Mouse (Mus musculus): ENCODE data around the gene Gm9195.

Gm9195 gene

DNA sequence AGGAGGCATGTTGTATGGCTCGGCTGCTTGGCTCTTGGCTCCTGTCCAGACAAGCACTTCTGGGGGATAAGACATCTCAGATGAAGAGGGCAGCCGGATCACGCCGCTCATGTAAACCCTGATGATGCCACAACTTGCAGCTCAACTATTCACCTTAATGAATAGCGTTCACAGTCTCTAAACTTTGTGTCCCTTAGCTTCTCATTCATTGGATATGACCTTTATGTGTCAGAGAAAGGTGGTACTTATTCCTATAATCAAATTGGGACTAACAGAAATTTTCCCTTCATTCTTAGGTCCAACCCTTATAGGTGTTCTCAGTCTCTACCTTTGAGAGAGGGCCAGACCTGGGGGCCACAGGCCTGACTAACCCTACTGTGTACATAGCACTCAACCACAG is at the start of gene Gm9195:
Gm9195 (minus strand) TSS at position 101 of the 400 bp plus-strand sequence.
- ATAC-seq (ENCODE audit: insufficient number of reproducible peaks, low FRiP score, low TSS enrichment): no peak

GRCm38 (mm10) chr14:72536392-72537017 is 44.9 kb upstream of the Gm9195 start:
- ATAC-seq (ENCODE audit: insufficient number of reproducible peaks, low FRiP score, low TSS enrichment): no peak

- no peak for ATAC-seq (ENCODE audit: insufficient number of reproducible peaks, low FRiP score, low TSS enrichment)
These were observed 42.2 kb upstream of the Gm9195 start for GRCm38 (mm10) chr14:72533862-72534261.

- ATAC-seq (ENCODE audit: insufficient number of reproducible peaks, low FRiP score, low TSS enrichment): peak; percentile 65; the same call in 1 of the 2 replicates
These were observed 40.6 kb upstream of the Gm9195 start for GRCm38 (mm10) chr14:72532028-72532917.

GRCm38 (mm10) chr14:72527126-72527525 is 35.5 kb upstream of the Gm9195 start:
- ATAC-seq (ENCODE audit: insufficient number of reproducible peaks, low FRiP score, low TSS enrichment): no peak

- ATAC-seq (ENCODE audit: insufficient number of reproducible peaks, low FRiP score, low TSS enrichment): no peak
These were observed 27.9 kb upstream of the Gm9195 start for GRCm38 (mm10) chr14:72519561-72519960.

GRCm38 (mm10) chr14:72518786-72519185 is 27.1 kb upstream of the Gm9195 start:
- no peak for ATAC-seq (ENCODE audit: insufficient number of reproducible peaks, low FRiP score, low TSS enrichment)

- ATAC-seq (ENCODE audit: insufficient number of reproducible peaks, low FRiP score, low TSS enrichment): no peak
These were observed 24.7 kb upstream of the Gm9195 start for GRCm38 (mm10) chr14:72516376-72516775.

DNA sequence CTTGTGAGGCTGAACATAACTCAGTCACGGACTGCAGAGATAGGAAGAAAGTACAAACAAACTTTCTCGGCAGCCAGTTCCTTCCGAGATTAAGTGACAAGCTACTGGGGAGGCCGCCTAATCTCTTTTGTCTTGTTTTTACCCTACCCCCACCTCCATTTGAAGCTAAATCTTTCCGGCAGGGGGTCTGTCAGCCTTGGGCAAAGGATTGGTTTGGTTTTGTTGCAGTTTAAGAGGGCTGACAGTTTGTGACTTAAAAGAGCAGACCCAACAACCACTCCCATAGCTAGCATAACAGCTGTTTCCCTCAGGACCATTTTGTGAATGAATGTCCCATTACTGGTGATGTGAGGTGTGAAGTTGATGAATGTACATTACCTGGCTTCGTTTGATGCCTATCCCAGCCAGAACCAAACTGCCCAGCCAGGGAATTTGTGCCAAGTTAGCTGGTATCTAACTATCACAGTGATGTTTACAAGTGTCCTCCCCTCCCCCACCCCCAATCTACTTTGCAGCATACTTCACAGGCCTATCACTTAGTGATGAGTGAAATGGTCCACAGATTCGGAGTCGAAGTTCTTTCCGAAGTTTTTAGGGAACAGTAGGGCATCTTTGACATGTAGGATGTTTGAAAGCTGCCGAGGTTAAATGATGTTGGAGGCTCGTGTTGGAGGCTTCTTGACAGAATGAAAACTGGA is 15.2 kb upstream of the Gm9195 start:
- no peak for ATAC-seq (ENCODE audit: insufficient number of reproducible peaks, low FRiP score, low TSS enrichment)

DNA sequence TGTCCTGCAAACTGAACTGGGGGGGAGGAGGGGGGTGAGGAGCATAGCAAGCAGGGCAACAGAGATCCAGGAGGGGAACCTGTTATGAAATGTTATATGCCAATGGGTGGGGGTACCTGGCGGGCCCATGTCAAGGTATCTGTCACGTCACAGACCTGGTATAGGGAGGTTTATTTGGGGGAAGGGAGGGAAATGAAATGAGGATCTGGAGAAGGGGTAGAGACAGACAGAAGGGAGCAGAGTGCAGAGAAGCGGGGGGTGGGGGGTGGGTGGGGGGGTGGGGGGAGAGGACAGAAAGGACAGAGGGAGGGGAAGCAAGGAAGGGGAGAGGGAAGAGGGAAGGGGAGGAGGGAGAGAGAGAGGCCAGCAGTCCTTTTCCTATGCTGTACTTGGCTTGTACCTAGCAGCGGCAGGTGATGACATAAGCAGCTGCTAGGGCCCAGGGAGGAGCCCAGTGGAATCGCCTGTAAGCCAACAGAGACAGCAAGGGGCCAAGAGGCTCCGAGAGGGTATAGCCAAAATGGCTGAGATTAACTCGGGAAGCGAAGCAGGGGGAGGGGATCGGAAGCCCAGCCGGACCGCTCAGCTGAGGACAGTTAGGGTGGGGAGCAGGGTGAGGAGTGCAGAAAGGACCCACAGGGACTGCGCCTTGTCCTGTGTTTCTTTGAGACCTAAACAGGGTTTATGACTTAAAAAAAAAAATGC is 14.5 kb upstream of the Gm9195 start:
- no peak for ATAC-seq (ENCODE audit: insufficient number of reproducible peaks, low FRiP score, low TSS enrichment)

DNA sequence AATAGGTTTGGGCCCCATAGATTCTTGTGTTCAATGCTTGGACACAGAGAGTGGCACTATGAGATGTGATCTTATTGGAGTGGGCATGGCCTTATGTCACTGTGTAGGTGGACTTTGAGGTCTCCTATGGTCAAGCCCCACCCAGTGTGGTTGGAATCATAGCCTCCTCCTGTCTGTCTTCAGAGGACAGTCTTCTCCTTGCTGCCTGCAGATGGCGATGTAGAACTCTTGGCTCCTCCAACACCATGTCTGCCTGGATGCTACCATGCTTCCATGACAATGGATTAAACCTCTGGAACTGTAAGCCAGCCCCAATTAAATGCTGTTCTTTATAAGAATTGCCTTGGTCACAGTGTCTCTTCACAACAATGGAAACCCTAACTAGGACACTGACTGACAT is 13.3 kb upstream of the Gm9195 start:
- no peak for ATAC-seq (ENCODE audit: insufficient number of reproducible peaks, low FRiP score, low TSS enrichment)

DNA sequence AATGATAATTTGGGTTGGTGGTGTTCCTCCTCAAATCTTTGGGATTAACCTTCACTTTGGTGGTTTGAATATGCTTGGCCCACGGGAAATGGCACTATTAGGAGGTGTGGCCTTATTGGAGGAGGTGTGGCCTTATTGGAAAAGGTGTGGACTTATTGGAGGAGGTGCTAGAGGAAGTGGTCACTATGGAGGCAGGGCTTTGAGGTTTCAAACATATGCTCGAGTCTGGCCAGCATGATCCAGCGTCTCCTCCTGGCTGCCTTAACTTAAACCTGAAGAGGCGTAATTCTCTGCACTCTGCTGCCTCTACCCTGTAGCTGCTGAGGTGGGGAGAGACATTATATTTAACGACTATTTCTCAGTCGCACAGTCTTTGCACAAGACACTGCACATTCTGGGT is 11.6 kb upstream of the Gm9195 start:
- no peak for ATAC-seq (ENCODE audit: insufficient number of reproducible peaks, low FRiP score, low TSS enrichment)

DNA sequence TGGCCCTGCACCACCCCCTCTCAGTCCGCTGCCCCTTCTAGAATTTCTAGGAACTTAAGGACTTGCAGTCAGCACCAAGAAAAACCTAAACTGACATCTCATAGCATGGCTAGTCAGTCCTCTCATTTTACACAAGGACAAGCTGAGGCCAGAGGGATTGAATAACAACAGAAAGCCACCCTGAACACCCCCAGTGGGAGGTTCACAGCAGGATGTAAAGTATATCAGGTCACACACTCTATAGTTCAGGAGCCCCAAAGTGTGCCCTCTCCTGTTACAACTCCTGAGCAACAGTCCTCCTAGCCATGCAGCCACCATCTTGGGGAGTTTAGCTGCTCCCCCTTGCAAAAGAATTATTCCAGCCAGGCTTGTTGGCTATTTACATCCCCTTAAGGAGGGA is 2.1 kb upstream of the Gm9195 start:
- no peak for ATAC-seq (ENCODE audit: insufficient number of reproducible peaks, low FRiP score, low TSS enrichment)

GRCm38 (mm10) chr14:72490367-72490766 is 1.3 kb downstream of the Gm9195 start:
- ATAC-seq (ENCODE audit: insufficient number of reproducible peaks, low FRiP score, low TSS enrichment): no peak

DNA sequence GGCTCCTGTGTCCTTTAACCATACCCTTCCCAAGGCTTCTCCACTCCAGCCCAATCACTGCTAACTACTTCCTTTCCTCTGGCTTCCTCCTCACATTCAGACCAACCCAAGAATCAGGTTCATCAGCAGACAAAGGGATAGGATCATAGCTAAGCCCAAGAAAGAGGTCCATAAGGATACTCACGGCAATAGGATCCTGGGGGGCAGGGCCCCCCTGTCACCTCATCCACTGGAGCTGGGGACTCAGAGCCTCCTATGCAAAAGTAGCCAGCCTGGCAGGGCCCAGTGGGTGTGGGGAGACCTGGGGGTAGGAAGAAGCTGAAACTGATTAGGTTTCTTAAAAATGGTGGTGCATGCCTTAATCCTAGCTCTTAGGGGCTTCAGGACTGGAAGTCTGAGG is 17.1 kb downstream of the Gm9195 start:
- ATAC-seq (ENCODE audit: insufficient number of reproducible peaks, low FRiP score, low TSS enrichment): no peak

DNA sequence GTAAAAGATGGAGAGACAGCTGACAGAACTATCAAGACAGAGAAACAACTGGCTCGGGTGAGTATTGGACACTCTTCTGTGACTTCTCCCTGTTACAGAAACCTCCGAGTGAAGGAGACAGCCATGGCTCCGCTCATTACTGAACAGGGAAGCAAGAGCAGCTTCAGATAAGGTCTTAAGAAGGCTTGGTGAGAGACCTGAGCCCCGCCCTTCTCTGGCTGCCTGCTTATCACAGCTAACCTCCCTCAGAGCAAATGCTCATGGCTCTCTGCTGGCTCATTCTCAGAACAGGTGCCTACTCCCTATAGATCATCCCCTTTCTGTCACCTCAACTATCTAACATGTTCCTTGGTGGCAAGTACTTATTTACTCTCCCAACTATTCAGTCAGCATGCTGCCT is 23.2 kb downstream of the Gm9195 start:
- no peak for ATAC-seq (ENCODE audit: insufficient number of reproducible peaks, low FRiP score, low TSS enrichment)

DNA sequence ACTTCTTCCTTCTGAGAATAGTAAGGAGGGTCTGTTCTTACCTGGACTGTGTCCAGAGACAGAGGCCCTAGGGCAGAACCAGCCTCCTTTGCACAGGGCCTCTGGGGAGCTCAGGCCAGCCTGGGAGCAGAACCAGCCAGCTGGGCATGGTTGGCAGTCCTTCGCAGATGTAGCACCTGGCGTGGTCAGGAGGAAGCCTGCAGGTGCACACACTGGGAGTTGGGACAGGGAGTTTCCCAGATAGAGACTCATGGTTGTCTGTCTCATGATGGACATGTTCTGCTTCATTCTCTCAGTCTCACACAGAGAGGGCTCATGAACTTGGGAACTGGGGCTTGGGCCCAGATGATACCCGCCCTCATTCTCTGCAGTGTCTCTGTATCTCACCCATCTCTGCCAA is 25.3 kb downstream of the Gm9195 start:
- no peak for ATAC-seq (ENCODE audit: insufficient number of reproducible peaks, low FRiP score, low TSS enrichment)

DNA sequence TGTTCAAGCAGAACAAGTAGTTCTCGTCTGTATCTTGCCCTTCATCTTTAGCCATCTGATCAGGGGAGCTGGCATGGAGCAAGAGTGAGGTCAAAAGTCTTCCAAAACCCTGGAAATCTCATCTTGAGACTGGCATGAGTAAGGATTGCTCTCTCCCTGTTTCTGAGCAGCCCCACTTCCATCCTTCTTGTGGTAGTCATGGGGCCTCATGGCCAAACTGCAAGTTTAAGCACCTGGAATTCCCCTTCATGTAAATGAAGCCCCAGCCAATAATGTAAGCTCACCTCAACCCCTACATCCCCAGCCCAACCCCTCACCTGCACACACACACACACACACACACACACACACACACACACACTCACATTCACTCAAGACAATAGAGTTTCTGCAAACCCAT is 30.0 kb downstream of the Gm9195 start:
- ATAC-seq (ENCODE audit: insufficient number of reproducible peaks, low FRiP score, low TSS enrichment): no peak

GRCm38 (mm10) chr14:72460291-72460690 is 31.3 kb downstream of the Gm9195 start:
- ATAC-seq (ENCODE audit: insufficient number of reproducible peaks, low FRiP score, low TSS enrichment): no peak

- ATAC-seq (ENCODE audit: insufficient number of reproducible peaks, low FRiP score, low TSS enrichment): no peak
These were observed 32.7 kb downstream of the Gm9195 start for GRCm38 (mm10) chr14:72458930-72459329.

Measured in cerebellum, adult (tissue).